Mouse (Mus musculus): ENCODE measurements around the gene Polr3h.

Gene Polr3h

GRCm38 (mm10) chr15:81838554-81839235 is 87.3 kb downstream of the Polr3h start:
- DNase-seq = no peak

Data from thymus, postnatal 14 days (tissue).